Mouse (Mus musculus) heart, adult 2 months (tissue): ENCODE data around the gene D430042O09Rik.

Experiments
- CTCF ChIP-seq: fragments of 200-600 bp; IDR thresholded peaks from 2 replicates; pipeline ENCODE4 v1.8.1; 2022; ENCODE audit warnings: antibody characterized with exemption, mild to moderate bottlenecking, moderate library complexity
- POLR2A ChIP-seq: fragments of 200-500 bp; IDR thresholded peaks from 2 replicates; pipeline ENCODE4 v1.6.1; 2011; ENCODE audit warnings: mild to moderate bottlenecking, low read depth, low read length, control low read depth; ENCODE audit not compliant: insufficient read depth

GRCm38 (mm10) chr7:125764373-125764772 is 56.7 kb downstream of the D430042O09Rik start:
- no peak for TF ChIP-seq POLR2A
- no peak for TF ChIP-seq CTCF
